Mouse (Mus musculus): ENCODE data around the gene Nemf. TPM values are rescaled to one million over a fixed set of nuclear protein-coding genes. Genes with fewer than 3 reads are reported as not detected.
A peak's percentile ranks its signal among the peaks of the same experiment; 100 is the strongest.

Nemf gene
- polyA plus RNA-seq (2015; fragmentation: Nextera tagmentation; extraction: Ambion mirVana) = 80.3 and 92.7 TPM in 2 replicates

DNA sequence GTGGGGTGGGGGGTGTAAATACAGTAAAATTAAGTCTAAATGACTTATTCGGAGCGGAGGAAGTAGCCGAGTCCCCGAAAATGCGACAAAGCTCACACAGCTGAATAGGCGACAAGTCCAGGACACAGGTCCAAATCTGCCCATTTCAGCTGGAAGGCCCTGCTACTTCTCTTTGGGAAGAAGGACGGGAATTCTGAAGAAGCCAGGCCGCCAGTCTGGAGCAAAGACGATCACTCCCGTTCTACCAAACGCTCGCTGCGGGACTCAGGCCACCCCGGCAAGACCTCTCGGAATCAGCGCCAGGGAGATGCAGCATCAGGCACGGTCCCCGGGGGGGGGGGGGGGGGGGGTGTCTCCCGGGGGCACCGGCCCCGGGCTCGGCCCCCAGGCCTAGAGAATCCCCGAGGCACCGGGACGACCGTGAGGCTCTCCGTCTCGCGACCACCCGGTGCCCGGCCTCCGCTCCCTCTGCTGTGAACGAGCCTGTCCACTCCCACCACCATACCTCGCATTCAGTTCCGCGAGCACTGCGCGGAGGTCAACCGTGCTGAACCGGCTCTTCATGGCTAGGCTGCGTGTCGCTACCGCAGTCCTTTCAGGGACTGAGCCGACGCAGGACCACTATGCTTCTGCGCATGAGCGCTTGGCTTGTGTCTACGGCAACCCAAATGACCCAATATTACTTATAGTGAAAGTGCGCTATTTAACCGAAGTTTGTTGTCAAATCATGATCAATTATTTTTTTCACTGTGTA is at the start of gene Nemf:
TSS of gene Nemf (minus strand) at position 620 of the 754 bp plus-strand sequence.
- Histone ChIP-seq H3K4me1 (ENCODE audit: insufficient read depth, low read length) (peaks cover 8% of the 10 kb centered on the region), H3K4me2 (replicated peaks; ENCODE audit: low read depth, low read length) (peak within 1 kb of the TSS; percentile 82), H3K27ac (ENCODE audit: low read length) (peak within 1 kb of the TSS; percentile 72), H3K9ac (replicated peaks; ENCODE audit: low read length) (peak within 1 kb of the TSS; percentile 91), H3K36me3 (ENCODE audit: insufficient read depth, low read length) (peaks cover 27% of the 10 kb centered on the region), H3K9me3 (ENCODE audit: low read length) (no peaks in the 10 kb centered on the region), H3K4me3 (ENCODE audit: low read length) (peak within 1 kb of the TSS; percentile 83), H3K27me3 (ENCODE audit: insufficient read depth, low read length) (no peaks in the 10 kb centered on the region)
- peak; percentile 64 for ATAC-seq (ENCODE audit: low FRiP score, low TSS enrichment)
- under 1% methylated on average over 44 of the region's 50 CpGs for WGBS

DNA sequence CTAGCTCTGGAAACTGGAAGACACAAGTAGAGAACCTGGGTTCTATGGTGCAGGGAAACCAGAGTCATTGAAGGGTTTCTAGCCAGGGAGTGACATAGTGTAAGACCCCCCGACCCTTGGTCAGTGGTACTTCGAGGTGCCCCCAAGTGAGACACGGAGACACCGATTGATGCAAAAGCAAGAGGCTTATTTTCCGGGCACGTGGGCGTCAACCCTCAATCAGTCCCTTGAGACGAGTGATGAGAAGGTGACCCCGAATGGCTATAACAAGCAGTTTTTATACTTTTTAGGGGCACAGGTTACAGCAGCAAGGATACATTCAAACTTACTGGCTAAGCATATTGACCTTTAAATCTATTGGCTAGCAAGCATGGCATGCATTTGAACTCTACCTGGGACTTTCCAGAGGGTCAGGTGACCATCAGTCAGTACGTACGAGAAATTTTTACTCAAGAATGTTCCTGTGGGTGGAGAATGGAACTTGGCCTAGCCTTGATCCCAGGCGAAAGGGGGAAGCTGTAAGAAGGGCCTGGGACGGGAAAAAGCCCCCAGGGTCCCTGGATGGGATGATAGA is 45.7 kb upstream of the Nemf start:
- 78% methylated on average over 13 of the region's 13 CpGs for WGBS
- Histone ChIP-seq H3K9me3 (ENCODE audit: low read length) (no peaks in the 10 kb centered on the region), H3K27ac (ENCODE audit: low read length) (no peak overlapping the region), H3K4me1 (ENCODE audit: insufficient read depth, low read length) (peaks cover 6% of the 10 kb centered on the region), H3K9ac (replicated peaks; ENCODE audit: low read length) (no peak overlapping the region), H3K4me3 (ENCODE audit: low read length) (no peak overlapping the region), H3K36me3 (ENCODE audit: insufficient read depth, low read length) (no peaks in the 10 kb centered on the region), H3K4me2 (replicated peaks; ENCODE audit: low read depth, low read length) (no peak overlapping the region), H3K27me3 (ENCODE audit: insufficient read depth, low read length) (no peaks in the 10 kb centered on the region)
- ATAC-seq (ENCODE audit: low FRiP score, low TSS enrichment) = no peak

GRCm38 (mm10) chr12:69402100-69402499 is 45.1 kb upstream of the Nemf start:
- H3K9ac ChIP-seq (replicated peaks; ENCODE audit: low read length) = no peak overlapping the region
- no peak overlapping the region for H3K4me3 ChIP-seq (ENCODE audit: low read length)
- H3K27ac ChIP-seq (ENCODE audit: low read length) = no peak overlapping the region
- ATAC-seq (ENCODE audit: low FRiP score, low TSS enrichment) = no peak
- H3K4me1 ChIP-seq (ENCODE audit: insufficient read depth, low read length) = peaks cover 6% of the 10 kb centered on the region
- no peaks in the 10 kb centered on the region for H3K9me3 ChIP-seq (ENCODE audit: low read length)
- H3K4me2 ChIP-seq (replicated peaks; ENCODE audit: low read depth, low read length) = no peak overlapping the region
- no peaks in the 10 kb centered on the region for H3K36me3 ChIP-seq (ENCODE audit: insufficient read depth, low read length)
- no peaks in the 10 kb centered on the region for H3K27me3 ChIP-seq (ENCODE audit: insufficient read depth, low read length)
- WGBS = 63% methylated on average over 9 of the region's 9 CpGs

- 13% methylated on average over 2 of the region's 2 CpGs for WGBS
These were observed 43.9 kb upstream of the Nemf start for GRCm38 (mm10) chr12:69400871-69401286.

GRCm38 (mm10) chr12:69400367-69400766 is 43.4 kb upstream of the Nemf start:
- H3K4me3 ChIP-seq (ENCODE audit: low read length) = no peak overlapping the region
- no peak for ATAC-seq (ENCODE audit: low FRiP score, low TSS enrichment)
- 75% methylated on average over 4 of the region's 4 CpGs for WGBS

More at GRCm38 (mm10) chr12:69400871-69401286, 43.9 kb upstream of the Nemf start:
- Histone ChIP-seq H3K27ac (ENCODE audit: low read length) (no peak overlapping the region), H3K9me3 (ENCODE audit: low read length) (no peaks in the 10 kb centered on the region), H3K36me3 (ENCODE audit: insufficient read depth, low read length) (no peaks in the 10 kb centered on the region), H3K4me1 (ENCODE audit: insufficient read depth, low read length) (peaks cover 6% of the 10 kb centered on the region), H3K4me3 (ENCODE audit: low read length) (no peak overlapping the region), H3K27me3 (ENCODE audit: insufficient read depth, low read length) (no peaks in the 10 kb centered on the region), H3K9ac (replicated peaks; ENCODE audit: low read length) (no peak overlapping the region), H3K4me2 (replicated peaks; ENCODE audit: low read depth, low read length) (no peak overlapping the region)
- ATAC-seq (ENCODE audit: low FRiP score, low TSS enrichment) = no peak

GRCm38 (mm10) chr12:69394456-69394855 is 37.5 kb upstream of the Nemf start:
- H3K27me3 ChIP-seq (ENCODE audit: insufficient read depth, low read length) = no peaks in the 10 kb centered on the region
- no peak overlapping the region for H3K4me3 ChIP-seq (ENCODE audit: low read length)
- no peaks in the 10 kb centered on the region for H3K36me3 ChIP-seq (ENCODE audit: insufficient read depth, low read length)
- no peak overlapping the region for H3K4me2 ChIP-seq (replicated peaks; ENCODE audit: low read depth, low read length)
- no peak for ATAC-seq (ENCODE audit: low FRiP score, low TSS enrichment)
- no peak overlapping the region for H3K27ac ChIP-seq (ENCODE audit: low read length)
- H3K9me3 ChIP-seq (ENCODE audit: low read length) = no peaks in the 10 kb centered on the region
- no peak overlapping the region for H3K9ac ChIP-seq (replicated peaks; ENCODE audit: low read length)
- H3K4me1 ChIP-seq (ENCODE audit: insufficient read depth, low read length) = peaks cover 3% of the 10 kb centered on the region
- 83% methylated on average over 6 of the region's 6 CpGs for WGBS

More at GRCm38 (mm10) chr12:69400367-69400766, 43.4 kb upstream of the Nemf start:
- H3K27ac ChIP-seq (ENCODE audit: low read length) = no peak overlapping the region
- peaks cover 6% of the 10 kb centered on the region for H3K4me1 ChIP-seq (ENCODE audit: insufficient read depth, low read length)
- no peak overlapping the region for H3K4me2 ChIP-seq (replicated peaks; ENCODE audit: low read depth, low read length)
- no peaks in the 10 kb centered on the region for H3K36me3 ChIP-seq (ENCODE audit: insufficient read depth, low read length)
- H3K9ac ChIP-seq (replicated peaks; ENCODE audit: low read length) = no peak overlapping the region
- H3K27me3 ChIP-seq (ENCODE audit: insufficient read depth, low read length) = no peaks in the 10 kb centered on the region
- no peaks in the 10 kb centered on the region for H3K9me3 ChIP-seq (ENCODE audit: low read length)

DNA sequence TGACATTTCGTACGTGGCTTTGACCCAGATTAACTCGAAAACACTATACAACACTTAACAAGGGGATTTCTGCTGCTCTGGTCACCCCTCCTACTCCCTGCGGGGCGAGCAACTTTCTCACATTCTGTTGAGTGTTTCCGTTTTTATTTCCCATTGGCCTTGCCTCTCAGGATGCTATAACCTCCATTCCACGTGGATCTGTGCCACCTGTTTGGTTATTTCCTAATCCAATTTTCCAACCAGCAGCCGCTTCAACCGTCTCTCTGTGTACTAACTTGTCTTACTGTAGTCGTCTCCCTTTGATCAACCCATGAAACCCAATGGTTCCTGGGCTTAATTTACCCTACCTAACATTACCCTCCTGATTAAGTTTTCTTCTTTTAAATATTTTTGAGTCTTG is 36.1 kb upstream of the Nemf start:
- H3K27me3 ChIP-seq (ENCODE audit: insufficient read depth, low read length) = no peaks in the 10 kb centered on the region
- no peaks in the 10 kb centered on the region for H3K36me3 ChIP-seq (ENCODE audit: insufficient read depth, low read length)
- 74% methylated on average over 10 of the region's 10 CpGs for WGBS
- H3K27ac ChIP-seq (ENCODE audit: low read length) = no peak overlapping the region
- peaks cover 10% of the 10 kb centered on the region for H3K4me1 ChIP-seq (ENCODE audit: insufficient read depth, low read length)
- ATAC-seq (ENCODE audit: low FRiP score, low TSS enrichment) = no peak
- no peaks in the 10 kb centered on the region for H3K9me3 ChIP-seq (ENCODE audit: low read length)
- H3K4me3 ChIP-seq (ENCODE audit: low read length) = no peak overlapping the region
- H3K4me2 ChIP-seq (replicated peaks; ENCODE audit: low read depth, low read length) = no peak overlapping the region
- no peak overlapping the region for H3K9ac ChIP-seq (replicated peaks; ENCODE audit: low read length)

DNA sequence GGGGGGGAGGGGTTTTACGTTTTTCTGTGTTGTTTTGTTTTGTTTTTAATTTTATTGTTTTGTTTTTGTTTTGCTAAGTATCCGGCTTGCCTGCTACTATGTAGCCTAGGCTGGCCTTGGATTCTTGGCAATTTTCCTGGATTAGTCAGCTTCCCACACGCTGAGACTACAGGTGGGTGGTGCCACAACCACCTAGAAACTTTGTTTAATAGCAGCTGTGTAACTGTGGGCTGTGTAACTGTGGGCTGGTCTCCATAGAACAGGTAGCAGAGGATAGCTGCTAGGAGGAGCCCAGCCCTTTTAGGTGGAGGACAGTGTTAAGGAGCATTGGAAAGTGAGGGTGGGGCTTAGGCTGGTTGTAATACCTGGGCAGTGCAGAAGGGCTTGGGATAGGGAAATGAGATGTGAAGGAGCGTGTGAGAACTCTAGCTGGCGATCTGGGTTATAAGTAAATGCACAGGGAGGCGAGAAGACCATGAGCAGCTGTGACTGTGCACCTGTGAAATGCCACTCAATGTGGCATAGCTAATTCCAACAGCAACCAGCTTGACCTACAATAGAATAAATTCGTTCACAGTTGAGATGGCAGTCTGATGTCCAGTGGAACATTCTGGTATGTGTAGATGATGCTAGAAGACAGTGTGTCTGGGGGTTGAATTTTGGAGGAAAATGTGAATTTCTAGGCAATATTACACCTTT is 33.2 kb upstream of the Nemf start:
- Histone ChIP-seq H3K9ac (replicated peaks; ENCODE audit: low read length) (no peak overlapping the region), H3K36me3 (ENCODE audit: insufficient read depth, low read length) (no peaks in the 10 kb centered on the region), H3K4me2 (replicated peaks; ENCODE audit: low read depth, low read length) (no peak overlapping the region), H3K4me1 (ENCODE audit: insufficient read depth, low read length) (peaks cover 10% of the 10 kb centered on the region), H3K9me3 (ENCODE audit: low read length) (no peaks in the 10 kb centered on the region), H3K27ac (ENCODE audit: low read length) (no peak overlapping the region), H3K27me3 (ENCODE audit: insufficient read depth, low read length) (no peaks in the 10 kb centered on the region), H3K4me3 (ENCODE audit: low read length) (no peak overlapping the region)
- 65% methylated on average over 7 of the region's 7 CpGs for WGBS
- ATAC-seq (ENCODE audit: low FRiP score, low TSS enrichment) = peak; percentile 49; the same call in 1 of the 2 replicates

DNA sequence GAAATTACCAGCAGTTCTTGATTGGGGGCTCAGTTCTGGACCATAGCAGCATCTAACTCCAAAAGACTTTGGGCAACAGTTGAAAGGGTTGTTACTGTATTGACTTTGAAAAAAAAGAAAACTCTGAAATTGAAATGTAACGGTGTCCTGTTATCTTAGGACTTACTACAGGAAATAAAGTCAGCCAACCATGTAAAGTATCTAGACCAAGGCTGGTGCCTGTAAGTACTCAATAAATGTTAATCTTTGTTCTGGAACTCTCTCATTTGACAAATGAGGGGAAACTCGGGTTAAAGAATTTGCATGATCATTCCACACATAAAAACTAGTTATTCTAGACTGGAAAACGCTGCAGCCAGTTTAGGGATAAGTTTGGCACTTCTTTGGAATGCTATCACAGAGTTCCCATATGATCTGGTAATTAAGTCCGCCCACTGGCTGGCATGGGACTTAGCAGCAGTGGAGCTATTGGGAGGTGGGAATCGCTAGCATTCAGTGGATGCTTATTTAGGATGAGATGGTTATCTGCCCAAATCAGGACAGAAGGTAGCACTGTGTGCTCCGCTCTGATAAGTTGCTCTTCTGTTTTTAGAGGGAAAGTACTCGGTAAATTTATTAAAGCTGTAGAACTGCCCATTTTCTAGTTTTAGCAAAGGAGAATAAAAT is 32.4 kb upstream of the Nemf start:
- H3K9me3 ChIP-seq (ENCODE audit: low read length) = no peaks in the 10 kb centered on the region
- no peak overlapping the region for H3K4me2 ChIP-seq (replicated peaks; ENCODE audit: low read depth, low read length)
- H3K27me3 ChIP-seq (ENCODE audit: insufficient read depth, low read length) = no peaks in the 10 kb centered on the region
- H3K36me3 ChIP-seq (ENCODE audit: insufficient read depth, low read length) = no peaks in the 10 kb centered on the region
- H3K9ac ChIP-seq (replicated peaks; ENCODE audit: low read length) = no peak overlapping the region
- 51% methylated on average over 7 of the region's 7 CpGs for WGBS
- H3K4me3 ChIP-seq (ENCODE audit: low read length) = no peak overlapping the region
- peaks cover 10% of the 10 kb centered on the region for H3K4me1 ChIP-seq (ENCODE audit: insufficient read depth, low read length)
- no peak overlapping the region for H3K27ac ChIP-seq (ENCODE audit: low read length)
- no peak for ATAC-seq (ENCODE audit: low FRiP score, low TSS enrichment)

All from kidney, embryonic 16.5 days (tissue).